Mouse (Mus musculus): Measurements from ENCODE around the gene Fbxl22.
A peak's percentile ranks its signal among the peaks of the same experiment; 100 is the strongest.

- no peak for TF ChIP-seq POLR2A (IDR thresholded peaks at IDR 0.05; ENCODE audit: low read depth, low read length)
- peak; percentile 87 for TF ChIP-seq CTCF (IDR thresholded peaks at IDR 0.05; ENCODE audit: extremely low read depth, insufficient read length, insufficient replicate concordance, low read depth, low read length)
Measured at GRCm38 (mm10) chr9:66514256-66514770, at the start of gene Fbxl22.
